Mouse (Mus musculus) spleen, adult 2 months (tissue): Measurements from ENCODE around the gene Morn3. TPM values are rescaled to one million over a fixed set of nuclear protein-coding genes. Genes with fewer than 3 reads are reported as not detected.

Source experiments
- DNase-seq, 2 experiments: peaks; one replicate each; pipeline versions ENCODE4 v3.0.0 to v3.0.0-alpha.2; 2012 to 2021; ENCODE audit warnings: low spot score in 2 of 2, low read depth in 1 of 2
- H3K27ac ChIP-seq: fragments of 200-500 bp; 2 replicates; pipeline ENCODE4 v1.5.1; 2012; ENCODE audit warnings: low read length, inconsistent platforms; ENCODE audit not compliant: insufficient read depth
- H3K27me3 ChIP-seq: fragments of 200-500 bp; 2 replicates; pipeline ENCODE4 v1.6.1; 2012; ENCODE audit warnings: mild to moderate bottlenecking, moderate library complexity, low read length, inconsistent platforms; ENCODE audit not compliant: control insufficient read depth, insufficient read depth
- H3K36me3 ChIP-seq: fragments of 200-500 bp; 2 replicates; pipeline ENCODE4 v1.6.1; 2012; ENCODE audit warnings: mild to moderate bottlenecking, low read length, inconsistent platforms; ENCODE audit not compliant: control insufficient read depth, insufficient read depth
- H3K4me1 ChIP-seq: fragments of 200-500 bp; 2 replicates; pipeline ENCODE4 v1.6.1; 2011; ENCODE audit warnings: inconsistent platforms; ENCODE audit not compliant: control insufficient read depth, insufficient read depth, insufficient read length
- H3K4me3 ChIP-seq: fragments of 200-500 bp; 2 replicates; pipeline ENCODE4 v1.5.1; 2011; ENCODE audit warnings: mild to moderate bottlenecking, inconsistent platforms; ENCODE audit not compliant: insufficient read depth, insufficient read length; ENCODE audit errors: extremely low read depth
- CTCF ChIP-seq: fragments of 200-500 bp; IDR thresholded peaks from 2 replicates; pipeline ENCODE4 v1.5.1; 2011; ENCODE audit warnings: mild to moderate bottlenecking, inconsistent platforms; ENCODE audit not compliant: insufficient read depth, insufficient read length, insufficient replicate concordance; ENCODE audit errors: extremely low read depth
- POLR2A ChIP-seq: fragments of 200-500 bp; IDR thresholded peaks from 2 replicates; pipeline ENCODE4 v1.6.1; 2011; ENCODE audit warnings: low read depth, low read length, inconsistent platforms
- WGBS: fragments of 180-500 bp; shearing (Covaris S2); methylation state at CpG from one replicate; pipeline ENCODE4 v1.1.7; 2018; 5-methylcytosine and 5-hydroxymethylcytosine counted together
- polyA plus RNA-seq: library from polyadenylated mRNA; depleted of rRNA; stranded (reverse); fragments of >200 nt; gene quantifications from 2 replicates; pipeline ENCODE4 v1.2.3, GENCODE M21; 2012

Morn3 gene
- polyA plus RNA-seq, 1 experiment: not detected

DNA sequence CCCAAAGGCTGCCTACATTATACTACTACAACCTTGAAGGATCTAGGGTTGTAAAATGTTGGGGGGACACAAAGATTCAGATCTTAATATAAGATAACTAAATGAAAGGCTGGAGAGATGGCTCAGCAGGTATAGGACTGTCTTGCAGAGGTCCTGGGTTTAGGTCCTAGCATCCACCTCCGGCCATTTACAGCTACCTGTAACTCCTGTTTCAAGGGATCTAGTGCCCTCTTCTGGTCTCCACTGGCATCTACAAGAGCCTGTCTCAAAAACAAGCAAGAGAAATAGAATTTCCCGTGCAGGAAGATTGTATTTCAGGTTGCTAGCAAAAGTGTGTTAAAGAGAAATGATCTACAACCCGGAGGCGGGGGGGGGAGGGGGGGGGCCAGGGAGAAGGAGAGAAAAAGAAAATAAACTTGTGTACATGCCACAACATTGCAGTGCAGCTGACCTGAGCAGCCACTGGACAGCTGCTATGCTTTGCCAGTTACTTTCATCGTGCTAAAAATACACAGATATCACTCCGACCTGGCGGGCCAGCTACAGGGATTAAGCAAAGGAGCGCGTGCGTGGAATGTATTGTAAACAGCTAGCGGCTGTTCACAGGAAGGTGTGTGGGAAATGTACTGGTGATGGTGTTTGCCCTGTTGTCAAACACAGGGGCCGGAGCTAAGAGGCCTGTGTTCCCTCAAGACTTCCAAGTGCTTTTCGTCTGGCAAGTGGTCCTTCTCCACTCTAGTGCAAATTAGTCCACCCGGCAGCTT lies 13.1 kb upstream of the Morn3 start:
- Histone ChIP-seq H3K4me3 (no peak overlapping the region), H3K27ac (no peak overlapping the region), H3K4me1 (peaks cover 3% of the 10 kb centered on the region; the same call in 1 of the 2 replicates), H3K36me3 (no peaks in the 10 kb centered on the region), H3K27me3 (no peaks in the 10 kb centered on the region)
- WGBS: 62% methylated on average over 14 of the region's 14 CpGs
- peak; percentile 53 to 59 for DNase-seq
- TF ChIP-seq CTCF (peak; percentile 36; the same call in 1 of the 2 replicates), POLR2A (no peak)

- Histone ChIP-seq H3K4me3 (peak overlapping the region; percentile 58), H3K4me1 (peaks cover 3% of the 10 kb centered on the region; the same call in 1 of the 2 replicates), H3K36me3 (no peaks in the 10 kb centered on the region), H3K27ac (peak overlapping the region; percentile 78), H3K27me3 (no peaks in the 10 kb centered on the region)
- WGBS: 17% methylated on average over 16 of the region's 16 CpGs
- no peak for DNase-seq
- TF ChIP-seq CTCF (no peak), POLR2A (no peak)
Observed at GRCm38 (mm10) chr5:123058251-123059102, 11.7 kb upstream of the Morn3 start.

DNA sequence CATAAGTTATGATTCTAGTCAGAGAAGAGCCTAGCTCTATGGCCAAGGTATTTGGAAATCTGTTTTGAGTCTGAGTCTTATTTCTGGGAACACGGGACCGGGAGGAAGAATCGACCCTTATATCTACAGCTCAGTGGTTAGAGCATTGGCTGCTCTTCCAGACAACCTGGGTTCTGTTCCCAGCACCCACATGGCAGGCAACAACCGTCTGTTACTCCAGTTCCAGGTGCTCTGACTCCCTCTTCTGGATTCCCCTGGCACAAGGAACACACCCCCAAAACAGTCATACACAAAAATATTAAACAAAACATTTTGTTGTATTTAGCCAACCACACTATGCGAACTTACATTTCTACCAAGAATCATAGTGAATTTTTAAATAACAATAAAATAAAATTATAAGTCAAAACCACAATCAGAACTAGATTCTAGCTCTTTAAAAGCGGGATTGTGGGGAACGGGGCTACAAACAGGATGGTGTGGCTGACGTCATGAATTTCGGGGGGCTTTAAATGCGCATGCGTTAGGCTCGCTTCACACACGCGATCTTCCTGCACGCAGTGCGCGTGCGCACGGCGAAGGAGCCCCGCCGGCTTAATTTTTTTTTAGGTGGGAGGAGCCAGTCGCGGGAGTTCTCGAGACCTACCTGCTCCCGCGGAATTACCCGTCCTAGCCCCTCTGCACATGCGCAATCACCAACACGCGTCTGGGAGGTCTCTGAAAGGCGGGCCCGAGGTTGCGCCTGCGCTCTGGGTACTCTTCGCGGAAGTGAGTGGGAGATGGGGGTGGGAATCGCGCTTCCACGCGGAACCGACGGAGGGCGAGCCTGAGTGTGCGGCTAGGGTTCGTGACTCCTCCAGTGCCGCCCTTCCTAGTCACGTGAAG lies 10.8 kb upstream of the Morn3 start:
- WGBS: 8% methylated on average over 48 of the region's 48 CpGs
- peak overlapping the region; percentile 78 for H3K27ac ChIP-seq
- peak; percentile 88 for TF ChIP-seq POLR2A
- peak; percentile 33; the same call in 1 of the 2 replicates for TF ChIP-seq CTCF

GRCm38 (mm10) chr5:123051736-123052135 lies 4.9 kb upstream of the Morn3 start:
- Histone ChIP-seq H3K4me3 (no peak overlapping the region), H3K27ac (no peak overlapping the region), H3K36me3 (no peaks in the 10 kb centered on the region), H3K4me1 (peaks cover 3% of the 10 kb centered on the region; the same call in 1 of the 2 replicates), H3K27me3 (no peaks in the 10 kb centered on the region)
- WGBS: 95% methylated on average over 5 of the region's 5 CpGs
- no peak for DNase-seq
- TF ChIP-seq CTCF: no peak
- TF ChIP-seq POLR2A: no peak

More for the DNA sequence above, 10.8 kb upstream of the Morn3 start:
- Histone ChIP-seq H3K36me3 (no peaks in the 10 kb centered on the region), H3K4me1 (peaks cover 3% of the 10 kb centered on the region; the same call in 1 of the 2 replicates), H3K4me3 (peak overlapping the region; percentile 58), H3K27me3 (no peaks in the 10 kb centered on the region)
- DNase-seq: peak; percentile 99 to 100

DNA sequence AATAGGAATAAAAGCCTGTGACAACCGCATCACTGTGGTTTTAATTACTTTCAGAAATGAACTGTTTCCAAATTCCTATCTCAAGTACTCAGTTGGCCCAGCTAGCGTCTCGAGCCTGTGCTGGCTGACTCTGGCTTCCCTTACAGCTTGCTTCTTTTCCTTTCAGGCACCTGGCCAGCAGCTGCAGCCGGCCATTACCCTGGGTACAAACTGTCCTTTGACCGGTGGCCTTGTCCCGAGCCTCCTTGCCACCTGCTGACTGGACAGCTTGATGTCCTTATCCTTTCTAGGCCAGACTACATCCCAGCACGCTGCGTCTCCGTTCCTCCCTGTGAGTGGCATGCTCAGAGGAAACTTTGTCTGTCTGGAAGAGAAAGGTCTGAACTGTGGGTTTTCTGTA lies 4.1 kb upstream of the Morn3 start:
- Histone ChIP-seq H3K4me3 (no peak overlapping the region), H3K27me3 (no peaks in the 10 kb centered on the region), H3K36me3 (no peaks in the 10 kb centered on the region), H3K4me1 (peaks cover 3% of the 10 kb centered on the region; the same call in 1 of the 2 replicates), H3K27ac (no peak overlapping the region)
- WGBS: 85% methylated on average over 9 of the region's 9 CpGs
- no peak for TF ChIP-seq POLR2A
- TF ChIP-seq CTCF: no peak
- no peak for DNase-seq

GRCm38 (mm10) chr5:123049271-123049670 lies 2.5 kb upstream of the Morn3 start:
- Histone ChIP-seq H3K27ac (no peak overlapping the region), H3K36me3 (no peaks in the 10 kb centered on the region), H3K27me3 (no peaks in the 10 kb centered on the region), H3K4me1 (peaks cover 3% of the 10 kb centered on the region; the same call in 1 of the 2 replicates), H3K4me3 (no peak overlapping the region)
- TF ChIP-seq CTCF (no peak), POLR2A (no peak)
- 2% methylated on average over 12 of the region's 12 CpGs for WGBS
- DNase-seq: peak in 1 of 2 experiments; percentile 41
